Mouse (Mus musculus) forebrain, postnatal 0 days (tissue): ENCODE data around the gene Sar1a. TPM values are rescaled to one million over a fixed set of nuclear protein-coding genes. Genes with fewer than 3 reads are reported as not detected.

ENCODE experiments used
- ATAC-seq: fragments of 200-750 bp; cut with Nextera tagmentation; 2 replicates; pipeline ENCODE4 v1.8.0; 2017; ENCODE audit warnings: mild to moderate bottlenecking, moderate library complexity
- DNase-seq: peaks from one replicate; pipeline ENCODE4 v3.0.0-alpha.2; 2015
- H3K27ac ChIP-seq: fragments of 300-500 bp; sonication (generic); 2 replicates; pipeline ENCODE4 v1.5.1; 2014; ENCODE audit warnings: low read depth, mild to moderate bottlenecking, antibody characterized with exemption, low read length, moderate library complexity, mixed read lengths
- H3K27me3 ChIP-seq: fragments of 300-500 bp; sonication (generic); 2 replicates; pipeline ENCODE4 v1.6.1; 2014; ENCODE audit warnings: mild to moderate bottlenecking, low read length, mixed read lengths; ENCODE audit not compliant: insufficient read depth
- H3K36me3 ChIP-seq: fragments of 300-500 bp; sonication (generic); 2 replicates; pipeline ENCODE4 v1.6.1; 2014; ENCODE audit warnings: mild to moderate bottlenecking, moderate library complexity; ENCODE audit not compliant: insufficient read depth
- H3K4me1 ChIP-seq: fragments of 300-500 bp; sonication (generic); 2 replicates; pipeline ENCODE4 v1.6.1; 2014; ENCODE audit warnings: antibody characterized with exemption; ENCODE audit not compliant: insufficient read depth
- H3K4me2 ChIP-seq: fragments of 300-500 bp; sonication (generic); 2 replicates; pipeline ENCODE4 v1.6.1; 2014; ENCODE audit warnings: low read depth, mild to moderate bottlenecking, moderate library complexity
- H3K4me3 ChIP-seq: fragments of 300-500 bp; sonication (generic); 2 replicates; pipeline ENCODE4 v1.5.1; 2014; ENCODE audit warnings: low read depth, low read length, mixed read lengths
- H3K9ac ChIP-seq: fragments of 300-500 bp; sonication (generic); 2 replicates; pipeline ENCODE4 v1.6.1; 2014; ENCODE audit warnings: mild to moderate bottlenecking
- H3K9me3 ChIP-seq: fragments of 300-500 bp; sonication (generic); 2 replicates; pipeline ENCODE4 v1.6.1; 2016; ENCODE audit warnings: low read length
- CTCF ChIP-seq: sonication (generic); IDR thresholded peaks from 2 replicates; pipeline ENCODE4 v1.5.1; 2016; ENCODE audit warnings: antibody characterized with exemption, control low read depth, low read depth
- WGBS: fragments of 180-500 bp; shearing (Covaris S2); extraction: QIAGEN DNeasy Blood & Tissue Kit; methylation state at CpG from one replicate; pipeline ENCODE4 v1.1.7; 2014; 5-methylcytosine and 5-hydroxymethylcytosine counted together
- polyA plus RNA-seq: library from polyadenylated mRNA; unstranded; fragments of >200 nt; fragmentation: Nextera tagmentation; extraction: Ambion mirVana; gene quantifications from 2 replicates; pipeline ENCODE4 v1.2.1, GENCODE M21; 2015
- total RNA-seq: library from RNA; depleted of rRNA; stranded (reverse); fragments of >200 nt; gene quantifications from 2 replicates; pipeline ENCODE4 v1.2.3, GENCODE M21; 2014; rRNA removed

Gene Sar1a
- total RNA-seq: 188 and 221 TPM in 2 replicates
- polyA plus RNA-seq: 208 and 213 TPM in 2 replicates

DNA sequence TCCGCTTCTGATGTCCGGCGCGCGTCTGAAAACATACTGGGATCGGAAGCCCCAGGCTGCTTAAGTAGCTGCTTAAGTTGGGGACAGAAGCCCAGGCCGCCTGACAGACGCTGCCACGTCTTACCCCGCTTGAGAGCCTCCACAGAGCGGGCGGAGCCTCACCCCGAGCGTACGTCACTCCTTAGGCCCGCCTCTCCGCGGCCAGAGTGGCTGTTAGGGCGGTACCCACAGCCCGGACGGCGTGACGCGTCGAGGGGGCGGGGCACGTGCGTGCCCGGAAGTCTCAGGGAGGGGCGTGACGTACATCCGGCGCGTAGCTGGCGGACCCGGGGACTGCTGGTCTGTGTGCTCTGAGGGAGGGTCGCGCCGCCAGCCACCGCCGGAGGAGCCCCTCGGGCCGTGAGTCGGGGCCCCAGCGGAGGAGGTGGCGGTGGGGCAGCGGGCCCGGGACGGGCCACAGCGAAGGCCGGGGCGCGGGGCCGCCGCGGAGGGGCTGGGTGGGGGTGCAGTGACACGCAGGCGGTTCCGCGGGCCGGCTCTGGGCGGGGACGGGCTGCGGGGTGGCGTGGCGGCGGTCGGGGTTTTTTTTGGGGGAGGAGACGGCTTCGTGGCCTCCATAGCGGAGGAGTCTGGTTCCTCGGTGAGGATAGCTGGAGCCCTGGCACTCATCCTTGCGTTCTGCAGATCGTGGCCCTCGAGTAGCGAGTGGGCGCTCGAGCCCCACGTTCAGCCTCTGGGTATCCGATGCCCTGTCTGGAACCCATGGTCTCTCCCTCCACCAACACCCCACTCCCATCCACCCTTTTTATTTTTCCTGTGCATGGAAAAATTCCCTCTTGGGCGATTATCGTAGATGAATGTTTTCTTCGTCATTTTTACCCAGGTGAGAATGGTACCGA is at the start of gene Sar1a:
Gene Sar1a, plus strand, starts transcription at position 285 of the 899 bp plus-strand sequence.
- peak within 1 kb of the TSS; percentile 74 for H3K4me2 ChIP-seq
- H3K27me3 ChIP-seq: no peaks in the 10 kb centered on the region
- DNase-seq: peak; percentile 99
- H3K4me3 ChIP-seq: peak within 1 kb of the TSS; percentile 97
- H3K27ac ChIP-seq: peak within 1 kb of the TSS; percentile 86
- H3K36me3 ChIP-seq: peaks cover 12% of the 10 kb centered on the region
- H3K9me3 ChIP-seq: no peaks in the 10 kb centered on the region
- peak within 1 kb of the TSS; percentile 92 for H3K9ac ChIP-seq
- peak; percentile 100 for ATAC-seq
- 4% methylated on average over 77 of the region's 84 CpGs for WGBS
- no peak for TF ChIP-seq CTCF
- H3K4me1 ChIP-seq: peaks cover 7% of the 10 kb centered on the region; the same call in 1 of the 2 replicates

DNA sequence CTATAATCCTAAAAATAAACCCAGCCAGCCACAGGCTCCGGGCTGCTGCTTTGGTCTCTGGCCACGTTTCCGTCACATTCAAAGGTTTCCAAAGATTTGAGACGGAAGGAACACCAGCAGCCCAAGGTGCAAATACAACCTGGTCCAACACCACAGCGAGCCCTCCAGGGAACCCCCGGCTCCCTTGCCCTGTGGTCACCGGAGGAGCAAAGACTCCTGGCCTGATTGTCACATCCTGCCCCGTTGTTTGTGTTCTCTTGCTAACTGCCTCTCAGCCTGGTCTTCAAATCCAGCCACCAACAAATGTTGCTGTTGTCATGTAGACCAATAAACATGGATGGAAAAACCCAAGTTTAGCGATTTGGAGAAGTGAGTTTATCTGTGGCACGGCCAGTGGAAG is 47.7 kb upstream of the Sar1a start:
- no peak overlapping the region for H3K9ac ChIP-seq
- H3K4me1 ChIP-seq: no peaks in the 10 kb centered on the region
- H3K4me3 ChIP-seq: no peak overlapping the region
- no peaks in the 10 kb centered on the region for H3K27me3 ChIP-seq
- ATAC-seq: no peak
- WGBS: 81% methylated on average over 10 of the region's 10 CpGs
- TF ChIP-seq CTCF: no peak
- no peak for DNase-seq
- no peak overlapping the region for H3K4me2 ChIP-seq
- H3K36me3 ChIP-seq: no peaks in the 10 kb centered on the region
- no peak overlapping the region for H3K27ac ChIP-seq
- H3K9me3 ChIP-seq: no peaks in the 10 kb centered on the region

DNA sequence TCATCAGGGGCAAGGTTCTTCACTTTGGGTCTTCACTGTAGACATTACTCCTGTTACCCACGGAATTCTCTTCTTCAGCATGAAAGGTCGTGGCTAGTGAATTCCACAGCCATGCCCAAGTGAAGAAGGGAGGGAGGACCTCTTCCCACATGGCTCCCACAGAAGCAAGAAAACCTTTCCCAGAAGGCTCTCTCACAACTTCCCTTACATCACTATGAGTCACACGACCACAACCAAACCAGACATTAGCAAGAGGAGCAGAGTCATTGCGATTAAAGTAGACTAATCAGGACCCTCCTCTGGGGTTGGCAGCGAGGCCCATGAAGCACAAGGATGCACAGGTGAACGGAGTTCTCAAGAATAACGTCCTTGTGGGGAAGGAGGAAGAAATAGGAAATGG is 43.0 kb upstream of the Sar1a start:
- Histone ChIP-seq H3K27ac (no peak overlapping the region), H3K4me3 (no peak overlapping the region), H3K9me3 (no peaks in the 10 kb centered on the region), H3K27me3 (no peaks in the 10 kb centered on the region), H3K36me3 (no peaks in the 10 kb centered on the region), H3K4me1 (no peaks in the 10 kb centered on the region), H3K9ac (no peak overlapping the region), H3K4me2 (no peak overlapping the region)
- no peak for ATAC-seq
- TF ChIP-seq CTCF: no peak
- 79% methylated on average over 7 of the region's 7 CpGs for WGBS
- DNase-seq: no peak

DNA sequence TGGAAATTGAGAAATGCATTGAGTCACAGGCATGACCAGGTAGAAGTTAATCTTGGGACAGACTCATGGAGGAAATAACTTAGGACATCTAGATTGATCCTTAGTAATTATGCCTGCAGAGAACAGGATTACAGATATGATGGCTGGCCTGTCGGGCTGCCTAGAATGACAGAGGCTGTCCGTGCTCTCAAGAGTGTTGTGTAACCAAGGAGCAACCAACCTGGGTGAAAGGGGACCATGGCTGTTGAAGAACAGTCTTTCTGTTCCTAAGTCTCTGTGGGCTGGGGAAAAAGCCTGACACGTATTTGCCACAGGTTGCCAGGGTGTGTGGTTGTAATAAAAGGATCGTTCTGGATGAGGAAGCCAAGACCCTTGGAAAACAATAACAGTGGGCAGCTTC is 39.7 kb upstream of the Sar1a start:
- no peaks in the 10 kb centered on the region for H3K4me1 ChIP-seq
- 81% methylated on average over 4 of the region's 4 CpGs for WGBS
- no peaks in the 10 kb centered on the region for H3K27me3 ChIP-seq
- H3K9ac ChIP-seq: no peak overlapping the region
- H3K36me3 ChIP-seq: no peaks in the 10 kb centered on the region
- no peak for TF ChIP-seq CTCF
- H3K27ac ChIP-seq: no peak overlapping the region
- DNase-seq: no peak
- H3K4me2 ChIP-seq: no peak overlapping the region
- H3K4me3 ChIP-seq: no peak overlapping the region
- no peak for ATAC-seq
- H3K9me3 ChIP-seq: no peaks in the 10 kb centered on the region

DNA sequence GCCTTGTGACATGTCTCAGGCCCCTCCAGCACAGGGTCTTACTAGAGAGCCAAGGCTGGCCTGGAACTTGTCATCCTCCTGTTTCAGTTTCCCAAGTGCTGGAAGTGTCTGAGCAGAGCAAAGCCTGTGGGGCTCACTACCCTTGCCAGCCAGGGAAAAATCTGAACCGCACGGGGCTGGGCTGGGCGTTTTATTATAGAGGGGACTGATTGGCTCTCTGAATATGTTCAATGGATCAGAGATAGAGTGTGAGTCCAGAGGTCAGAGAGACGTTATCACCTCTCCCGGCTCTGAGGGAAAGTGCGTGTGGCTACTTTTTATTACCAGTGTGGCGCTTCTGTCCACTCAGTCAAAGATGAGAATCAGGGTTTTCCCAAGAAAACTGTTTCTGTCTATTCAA is 33.5 kb upstream of the Sar1a start:
- Histone ChIP-seq H3K9ac (no peak overlapping the region), H3K4me1 (0 out of 2 replicates have a peak, but pooled peaks cover 5% of the 10 kb centered on the region), H3K27ac (no peak overlapping the region), H3K4me3 (no peak overlapping the region), H3K27me3 (no peaks in the 10 kb centered on the region), H3K36me3 (no peaks in the 10 kb centered on the region), H3K4me2 (no peak overlapping the region), H3K9me3 (no peaks in the 10 kb centered on the region)
- DNase-seq: no peak
- ATAC-seq: no peak
- WGBS: 78% methylated on average over 7 of the region's 7 CpGs
- no peak for TF ChIP-seq CTCF

DNA sequence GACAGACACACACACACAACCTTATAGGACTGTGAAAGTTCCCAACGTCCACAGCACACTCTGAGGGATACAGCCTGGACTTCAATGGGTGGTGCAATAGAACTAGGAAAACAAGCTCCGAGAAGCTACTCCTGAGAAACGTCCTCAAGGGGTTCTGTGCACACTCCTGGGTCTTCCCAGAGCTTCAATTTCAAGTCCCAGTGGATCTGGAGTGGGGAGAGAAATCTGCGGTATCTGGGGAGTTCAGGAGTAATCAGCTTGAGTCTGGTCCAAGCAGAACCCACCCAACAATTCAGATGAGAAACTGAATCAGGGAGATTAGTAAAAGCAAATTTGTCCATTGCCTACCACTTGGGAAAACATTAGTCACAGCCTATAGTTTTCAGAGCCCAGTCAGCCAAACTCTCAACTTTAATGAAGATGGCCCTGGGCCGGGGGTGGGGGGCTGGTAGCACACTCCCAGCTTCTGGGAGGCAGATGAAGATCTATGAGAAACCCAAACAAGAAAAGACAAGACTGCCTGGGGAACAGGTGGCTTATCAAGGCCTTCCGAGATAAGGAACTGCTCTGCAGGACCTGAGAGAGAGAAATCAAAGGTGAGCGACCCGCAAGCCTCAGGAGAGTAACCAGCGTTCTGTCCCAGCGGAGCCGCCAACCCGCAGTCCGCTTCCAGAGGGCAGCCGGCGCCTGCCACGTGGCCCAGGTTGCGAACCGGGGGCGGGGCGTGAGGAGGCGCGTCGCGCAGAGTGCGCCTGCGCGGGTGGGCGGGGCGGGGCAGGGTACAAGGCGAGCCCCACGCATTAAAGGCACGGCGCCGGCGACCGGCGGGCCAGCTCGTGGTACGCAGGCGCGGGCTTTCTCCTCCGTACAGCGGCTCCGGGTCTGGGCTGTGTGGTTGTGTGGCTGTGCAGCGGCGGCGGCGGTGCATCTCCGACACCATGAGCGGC is 32.0 kb upstream of the Sar1a start, which contains the start of gene Ppa1:
Gene Ppa1, plus strand, starts transcription at position 763 of the 947 bp plus-strand sequence.
- WGBS: 2% methylated on average over 48 of the region's 50 CpGs
- DNase-seq (peak; percentile 93), ATAC-seq (peak; percentile 99)
- H3K27me3 ChIP-seq: no peaks in the 10 kb centered on the region
- H3K36me3 ChIP-seq: no peaks in the 10 kb centered on the region
- peak within 1 kb of the TSS; percentile 78 for H3K4me2 ChIP-seq
- H3K9me3 ChIP-seq: no peaks in the 10 kb centered on the region
- TF ChIP-seq CTCF: no peak
- peak within 1 kb of the TSS; percentile 78 for H3K9ac ChIP-seq
- H3K4me1 ChIP-seq: 0 out of 2 replicates have a peak, but pooled peaks cover 5% of the 10 kb centered on the region
- peak within 1 kb of the TSS; percentile 83 for H3K4me3 ChIP-seq
- H3K27ac ChIP-seq: peak within 1 kb of the TSS; percentile 79
